Mouse (Mus musculus) gastrocnemius, postnatal 14 days (tissue): Measurements from ENCODE around the gene Amh. TPM values are rescaled to one million over a fixed set of nuclear protein-coding genes. Genes with fewer than 3 reads are reported as not detected.

Source experiments
- DNase-seq: peaks from one replicate; pipeline ENCODE4 v3.0.0; 2021; ENCODE audit warnings: mixed read lengths
- intact Hi-C: fragments of 180-260 bp; cut with DNase I; formaldehyde crosslinking; loops from one replicate; pipeline ENCODE4 v1.15.1; 2025; ENCODE audit warnings: low total_unique reads
- total RNA-seq, 2 experiments: library from RNA; stranded (reverse); gene quantifications; 2 replicates each; pipeline ENCODE4 v1.2.3; 2021

The Amh gene
- total RNA-seq, 2 experiments from 2014 or later, result 0.25 TPM; not detected in 1

DNA sequence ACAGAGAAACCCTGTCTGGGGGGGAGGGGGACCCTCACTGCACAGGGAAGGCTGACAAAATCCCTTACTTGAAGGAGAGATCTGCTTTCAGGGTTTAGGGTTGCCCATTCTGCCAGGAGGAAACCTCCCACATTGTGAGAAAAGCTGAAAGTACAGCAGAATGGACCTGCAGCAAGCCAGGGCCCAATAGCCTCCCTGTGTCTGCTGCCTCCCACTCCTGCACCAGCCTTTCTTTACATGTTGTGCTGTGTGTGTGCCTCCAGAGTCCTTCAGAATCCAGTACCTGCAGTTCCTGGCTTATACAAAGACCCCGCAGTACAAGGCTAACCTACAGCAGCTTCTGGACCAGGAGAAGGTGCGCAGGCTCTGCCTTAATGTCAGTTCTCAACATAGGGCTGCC, 20.7 kb upstream of the Amh start:
- DNase-seq, result no peak
- intact Hi-C loops, result no loop called here

DNA sequence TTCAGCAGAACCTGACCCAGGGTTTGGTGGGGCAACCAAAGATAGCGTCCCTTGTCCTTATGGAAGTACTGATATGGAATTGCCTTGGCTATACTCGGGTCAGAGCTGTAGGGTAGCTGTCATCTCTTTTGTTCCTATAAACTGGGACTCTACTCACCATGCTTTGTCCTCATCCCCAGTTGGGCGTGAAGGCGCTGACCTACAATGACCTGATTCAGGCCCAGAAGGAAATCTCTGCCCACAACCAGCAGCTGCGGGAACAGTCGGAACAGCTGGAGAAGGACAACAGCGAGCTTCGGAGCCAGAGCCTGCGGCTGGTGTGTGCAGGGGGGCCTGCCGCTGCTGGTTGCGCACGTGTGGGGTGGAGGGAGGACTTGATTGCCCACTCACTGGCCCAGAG, 20.2 kb upstream of the Amh start:
- intact Hi-C loops, result no loop called here
- DNase-seq, result no peak

DNA sequence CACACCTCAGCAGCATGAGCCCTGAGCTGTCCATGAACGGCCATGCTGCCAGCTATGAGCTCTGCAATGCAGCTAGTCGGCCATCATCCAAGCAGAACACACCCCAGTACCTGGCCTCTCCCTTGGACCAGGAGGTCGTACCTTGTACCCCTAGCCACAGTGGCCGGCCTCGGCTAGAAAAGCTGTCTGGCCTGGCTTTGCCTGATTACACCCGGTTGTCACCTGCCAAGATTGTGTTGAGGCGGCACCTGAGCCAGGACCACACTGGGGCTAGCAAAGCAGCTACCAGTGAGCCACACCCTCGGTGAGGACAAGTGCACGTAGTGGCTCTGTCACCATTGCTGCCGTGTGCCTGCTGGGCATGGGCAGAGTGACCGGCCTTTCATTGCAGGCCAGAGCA, 19.1 kb upstream of the Amh start:
- intact Hi-C loops, result no loop called here
- no peak for DNase-seq

DNA sequence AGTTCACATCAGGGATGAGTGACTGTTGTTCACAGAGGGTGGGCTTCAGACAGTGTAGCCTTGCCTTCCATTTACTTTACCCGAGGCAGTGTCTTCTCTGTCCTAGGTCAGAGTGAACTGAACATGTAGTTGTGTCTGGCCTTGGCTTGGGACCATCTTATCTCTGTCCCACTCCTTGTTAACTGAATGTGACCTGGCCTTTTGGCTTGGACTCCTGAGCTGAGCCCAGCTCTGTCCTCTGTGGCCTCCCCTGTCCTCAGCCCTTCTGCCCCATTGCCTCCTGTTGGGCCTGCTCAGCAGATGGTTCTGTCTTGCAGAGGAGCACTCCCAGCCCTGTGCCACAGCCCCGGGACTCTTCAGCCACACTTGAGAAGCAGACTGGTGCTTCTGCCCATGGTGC, 17.5 kb upstream of the Amh start:
- DNase-seq, result no peak
- intact Hi-C loops, result no loop called here

DNA sequence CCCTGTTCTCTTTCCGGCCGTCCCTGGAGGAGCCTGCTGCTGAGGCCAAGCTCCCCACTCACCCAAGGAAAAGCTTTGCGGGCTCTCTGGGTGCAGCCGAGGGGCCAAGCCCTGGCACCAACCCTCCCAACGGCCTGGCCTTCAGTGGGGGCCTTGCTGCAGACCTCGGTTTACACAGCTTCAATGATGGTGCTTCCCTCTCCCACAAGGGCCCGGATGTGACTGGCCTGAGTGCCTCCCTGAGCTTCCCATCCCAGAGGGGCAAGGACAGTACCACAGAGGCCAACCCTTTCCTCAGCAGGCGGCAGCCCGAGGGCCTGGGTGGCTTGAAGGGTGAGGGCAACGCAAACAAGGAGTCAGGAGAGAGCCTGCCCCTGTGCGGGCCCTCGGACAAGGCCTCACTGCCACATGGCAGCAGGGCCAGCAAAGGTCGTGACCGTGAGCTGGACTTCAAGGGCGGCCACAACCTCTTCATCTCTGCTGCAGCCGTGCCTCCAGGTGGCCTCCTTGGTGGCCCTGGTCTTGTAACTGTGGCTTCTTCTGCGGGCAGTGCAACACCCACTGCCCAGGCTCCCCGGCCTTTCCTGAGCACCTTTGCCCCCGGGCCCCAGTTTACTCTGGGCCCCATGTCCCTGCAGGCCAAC, 14.2 kb upstream of the Amh start:
- intact Hi-C loops, result loop anchor here (5.0 kb wide), 1 partner anchor 44 kb away; no protein-coding TSS in a partner anchor
- no peak for DNase-seq

DNA sequence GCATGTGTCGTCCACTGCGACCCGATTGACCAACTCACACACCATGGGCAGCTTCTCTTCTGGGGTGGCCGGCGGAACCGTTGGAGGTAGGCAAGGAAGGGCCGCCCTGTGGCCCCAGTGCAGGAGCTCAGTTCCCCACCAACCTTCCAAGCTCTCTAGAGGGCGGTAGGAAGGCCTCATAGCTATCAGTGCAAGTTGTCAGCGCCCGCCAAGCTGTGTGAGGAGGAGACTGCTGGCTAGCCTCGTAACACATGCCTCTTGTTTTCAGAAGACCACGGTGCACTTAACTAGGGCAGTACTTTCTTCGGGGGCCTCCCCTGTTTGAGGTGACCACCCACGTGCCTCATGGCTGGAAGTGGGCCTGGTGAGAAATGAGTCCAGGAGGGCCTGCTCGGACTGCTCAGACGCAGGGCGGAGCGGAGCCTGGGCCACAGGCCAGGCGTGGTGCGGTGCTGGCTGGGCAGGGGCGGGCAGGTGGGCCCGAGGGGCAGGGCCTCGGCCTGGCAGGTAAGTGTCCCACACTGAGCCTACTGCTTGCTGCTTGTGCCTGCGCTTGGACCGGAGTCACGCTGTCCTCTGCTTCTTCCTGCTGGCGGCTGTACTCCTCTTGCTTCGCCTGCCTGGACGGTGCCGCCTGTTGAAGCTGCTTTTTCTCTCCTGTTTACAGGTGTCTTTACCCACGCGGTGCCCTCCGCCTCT, 13.4 kb upstream of the Amh start:
- intact Hi-C loops, result loop anchor here (5.0 kb wide), 1 partner anchor 44 kb away; no protein-coding TSS in a partner anchor

DNA sequence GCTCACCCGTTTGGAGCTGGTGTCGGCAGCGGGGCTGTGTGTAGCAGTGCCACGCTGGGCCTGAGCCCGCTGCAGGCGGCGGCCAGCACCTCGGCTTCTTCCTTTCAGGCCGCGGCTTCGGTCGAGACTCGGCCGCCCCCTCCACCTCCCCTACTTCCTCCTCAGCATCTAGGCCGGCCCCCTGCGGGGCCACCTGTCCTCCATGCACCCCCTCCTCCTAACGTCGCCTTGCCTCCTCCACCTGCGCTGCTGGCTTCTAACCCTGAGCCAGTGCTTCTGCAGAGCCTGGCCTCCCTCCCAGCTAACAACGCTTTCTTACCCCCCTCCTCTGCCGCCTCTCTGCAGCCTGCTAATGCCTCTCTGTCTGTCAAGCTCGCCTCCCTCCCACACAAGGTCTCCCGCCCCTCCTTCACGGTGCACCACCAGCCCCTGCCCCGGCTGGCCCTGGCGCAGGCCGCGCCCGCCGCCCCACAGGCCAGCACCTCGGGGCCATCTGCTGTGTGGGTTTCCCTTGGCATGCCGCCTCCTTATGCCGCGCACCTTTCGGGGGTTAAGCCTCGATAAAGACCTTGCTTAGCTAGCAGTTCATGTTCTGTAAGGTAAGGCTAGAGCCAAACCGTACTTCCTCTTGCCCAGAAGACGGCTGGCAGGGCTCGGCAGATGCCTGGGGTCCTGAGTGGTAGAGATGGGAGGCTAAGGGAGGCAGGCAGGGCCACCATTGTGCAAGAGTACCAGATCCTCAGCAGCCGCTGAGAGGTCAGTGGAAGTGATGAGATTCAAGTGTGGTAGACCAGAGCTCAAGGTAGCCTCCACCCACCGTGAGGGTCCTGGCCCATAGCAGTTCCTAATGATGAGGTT, 12.6 kb upstream of the Amh start:
- intact Hi-C loops, result loop anchor here (5.0 kb wide), 1 partner anchor 45 kb away; no protein-coding TSS in a partner anchor
- no peak for DNase-seq

More for the DNA sequence above, 13.4 kb upstream of the Amh start:
- no peak for DNase-seq

DNA sequence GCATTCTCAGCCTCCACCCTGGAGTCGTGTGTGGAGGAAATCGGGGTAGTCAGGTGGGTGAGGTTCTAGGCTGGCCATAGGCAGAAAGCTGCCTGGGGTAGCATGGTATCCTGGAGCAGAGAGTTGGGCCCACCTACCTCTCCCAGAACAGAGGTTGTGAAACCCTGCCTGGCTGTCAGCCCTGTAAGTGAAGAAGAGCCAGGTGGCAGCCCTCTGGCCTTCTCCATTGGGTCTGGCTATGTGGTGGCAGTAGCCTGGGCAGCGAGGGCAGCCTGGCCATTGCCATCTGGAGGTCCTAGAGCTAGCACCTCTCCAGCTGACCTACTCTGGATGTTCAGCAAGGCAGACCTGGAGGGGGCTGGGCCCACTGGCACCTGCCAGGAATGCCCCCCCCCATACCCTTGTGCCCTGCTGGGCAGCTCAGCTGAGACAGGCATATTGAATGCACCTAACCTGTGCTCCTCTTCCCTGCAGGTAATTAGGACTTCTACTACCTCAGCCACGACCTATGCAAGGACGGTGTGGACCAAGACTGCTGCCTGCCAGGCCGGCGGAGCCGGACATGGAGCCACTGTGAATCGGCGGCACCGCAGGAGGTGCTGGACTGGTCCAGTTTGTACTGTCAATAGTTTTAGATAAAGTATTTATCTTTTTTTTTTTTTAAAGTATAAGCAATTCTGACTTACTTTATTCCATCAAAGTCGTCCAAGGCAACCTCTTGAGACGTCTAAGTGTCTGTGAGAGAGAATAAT, 11.8 kb upstream of the Amh start:
- intact Hi-C loops, result loop anchor here (5.0 kb wide), 1 partner anchor 46 kb away; no protein-coding TSS in a partner anchor
- no peak for DNase-seq

DNA sequence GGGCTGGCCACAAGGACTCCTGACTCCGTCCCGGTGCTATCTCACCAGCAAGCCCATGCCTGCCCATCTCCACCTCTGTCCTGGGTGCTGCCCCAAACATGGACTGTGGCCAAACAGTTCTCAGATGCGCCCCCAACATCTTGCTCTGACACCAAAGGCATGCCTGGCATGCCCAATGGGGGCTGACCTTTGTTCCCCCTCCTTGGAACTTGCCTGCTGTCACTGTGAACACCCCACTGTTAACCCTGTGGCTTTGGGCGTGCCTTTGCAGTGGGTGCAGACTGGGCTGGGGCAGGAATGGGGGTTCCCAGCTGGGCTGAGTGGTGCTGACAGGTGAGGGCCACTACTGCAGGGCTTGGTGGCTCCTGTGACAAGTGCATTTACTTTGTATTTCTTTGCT, 11.2 kb upstream of the Amh start:
- no peak for DNase-seq
- intact Hi-C loops, result loop anchor here (5.0 kb wide), 1 partner anchor 47 kb away; no protein-coding TSS in a partner anchor

DNA sequence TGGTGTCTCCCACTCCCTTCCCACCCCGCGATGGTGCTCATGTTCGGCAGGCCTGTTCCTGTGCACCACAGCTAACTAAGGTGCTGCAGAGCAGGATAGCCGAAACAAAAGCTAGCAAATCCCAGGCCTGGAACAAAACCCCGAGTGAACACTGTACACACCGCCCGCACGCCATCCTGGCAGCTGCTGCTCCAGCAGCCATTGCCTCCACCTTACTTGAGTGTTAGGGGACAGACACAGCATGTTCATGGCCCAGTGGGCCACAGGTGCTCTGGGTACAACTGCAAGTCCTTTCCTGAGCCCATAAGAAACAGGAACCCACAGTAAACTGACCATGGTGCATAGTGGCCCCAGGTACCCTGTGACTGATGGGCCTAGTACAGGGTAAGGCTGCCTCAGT, 10.3 kb upstream of the Amh start:
- intact Hi-C loops, result loop anchor here (5.0 kb wide), 1 partner anchor 47 kb away; no protein-coding TSS in a partner anchor

DNA sequence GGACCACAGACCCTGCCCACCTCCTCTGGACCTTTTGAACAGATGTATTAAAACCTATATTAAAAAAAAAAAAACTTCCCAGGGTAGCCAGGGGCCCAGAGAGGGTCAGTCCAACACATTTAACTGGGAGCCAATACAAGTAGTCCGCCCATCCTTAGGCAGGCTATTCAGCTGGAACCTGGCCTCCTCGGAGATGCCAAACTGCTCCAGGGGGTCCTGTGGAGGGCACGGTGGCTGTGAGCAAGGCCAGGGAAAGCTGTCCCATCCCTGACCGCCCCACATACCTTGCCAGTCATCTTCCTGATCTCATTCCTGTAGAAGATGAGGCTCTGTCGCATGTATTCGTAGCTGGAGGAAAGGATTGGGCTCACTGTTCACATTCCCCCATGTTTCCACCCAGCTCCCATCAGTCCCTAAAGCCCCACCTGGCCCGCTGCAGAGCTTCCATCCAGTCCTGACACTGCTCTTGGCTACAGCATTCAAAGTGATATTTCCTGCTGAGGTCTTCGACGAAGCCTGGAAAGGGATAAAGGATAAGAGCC, 8.7 kb upstream of the Amh start:
- intact Hi-C loops, result no loop called here
- no peak for DNase-seq

More for the DNA sequence above, 10.3 kb upstream of the Amh start:
- DNase-seq, result no peak

DNA sequence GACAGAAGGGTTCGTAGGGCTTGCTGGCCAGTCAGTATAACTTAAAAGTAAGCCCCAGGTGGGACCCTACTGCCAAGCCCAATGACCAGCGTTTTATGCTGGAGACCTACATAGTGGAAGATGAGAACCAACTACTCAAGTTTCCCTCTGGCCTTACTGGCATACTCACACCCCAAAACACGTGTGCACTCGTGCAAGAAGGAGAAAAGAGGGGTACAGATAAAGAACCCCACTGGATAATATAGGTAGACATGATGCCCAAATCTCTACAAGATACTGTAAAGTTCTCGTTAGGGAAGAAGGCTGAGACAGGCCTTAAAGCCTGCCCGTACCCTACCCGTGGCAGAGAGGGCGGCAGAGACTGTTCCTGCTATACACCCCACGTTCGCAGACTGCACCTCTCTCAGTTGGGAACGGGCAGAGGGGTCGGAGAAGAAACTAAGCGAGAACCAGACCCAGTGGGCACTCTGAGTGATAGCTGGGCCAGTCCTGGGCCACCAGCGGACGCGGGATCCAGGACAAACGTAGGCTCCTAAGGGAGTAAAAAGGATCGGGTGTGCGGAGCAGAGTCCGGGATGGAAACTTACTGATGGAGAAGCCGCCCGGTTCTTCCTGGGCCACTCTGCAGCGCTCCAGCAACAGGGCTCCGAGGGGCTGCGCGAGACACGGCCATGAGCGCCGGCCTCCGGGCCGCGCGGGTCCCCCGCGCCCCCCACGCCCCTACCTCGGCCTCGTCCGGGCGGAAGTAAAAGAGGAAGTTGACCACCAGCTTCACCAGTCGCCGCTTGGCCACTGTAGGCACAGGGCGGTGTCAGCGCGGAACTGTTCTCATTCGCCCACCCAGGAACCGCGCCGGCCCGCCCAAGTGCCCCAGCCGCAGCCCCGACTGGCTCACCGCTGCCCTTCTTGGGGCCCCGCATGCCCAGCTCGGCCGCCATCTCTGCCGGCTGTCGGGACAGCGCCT, 7.6 kb upstream of the Amh start:
- no peak for DNase-seq
- intact Hi-C loops, result no loop called here

DNA sequence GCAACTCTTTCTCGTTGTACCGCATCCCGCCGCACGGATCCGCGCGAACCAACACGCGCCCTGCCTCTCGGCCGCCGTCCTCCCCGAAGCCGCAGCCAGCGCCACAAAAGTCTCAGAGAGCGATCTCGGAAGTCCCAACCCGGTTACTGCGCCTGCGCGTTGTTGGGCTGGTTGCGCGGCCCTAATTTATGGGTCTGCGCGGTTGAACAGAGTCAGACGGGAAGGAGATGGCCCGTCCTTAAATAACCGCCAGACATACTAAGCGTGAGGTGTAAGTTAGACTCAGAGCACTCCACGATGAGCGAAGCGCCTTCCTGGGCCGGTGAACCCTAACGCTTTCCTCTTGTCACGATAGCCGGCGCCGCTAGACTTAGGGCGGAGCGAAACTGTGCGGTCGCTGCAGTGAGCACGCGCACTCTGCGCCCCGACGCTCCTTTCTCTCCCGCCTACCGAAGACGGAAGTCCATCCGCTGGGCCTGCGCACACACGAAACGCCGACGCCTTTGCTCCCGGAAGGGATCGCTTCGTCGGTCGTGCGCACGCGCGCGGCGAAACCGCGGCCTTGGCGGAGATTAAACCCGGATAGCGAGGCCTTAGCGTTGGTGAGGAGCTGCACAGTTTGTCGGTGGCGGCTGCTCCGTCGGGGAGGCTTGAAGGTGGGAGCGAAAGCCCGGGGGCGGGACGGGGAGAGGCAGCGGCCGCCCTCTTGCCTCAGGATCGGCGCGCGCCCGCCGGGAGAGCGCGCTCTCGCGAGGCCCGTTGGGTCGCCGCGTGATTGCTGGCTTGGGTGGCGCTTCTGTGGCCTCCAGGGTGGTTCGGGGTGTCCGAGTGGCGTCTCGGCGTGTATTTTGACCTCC, 6.7 kb upstream of the Amh start, which contains the start of the genes Sf3a2 and Plekhj1:
TSS of gene Sf3a2 (plus strand) at position 49 of the 857 bp plus-strand sequence.
TSS of gene Plekhj1 (minus strand) at position 477 of the 857 bp plus-strand sequence.
- peak; percentile 95 for DNase-seq
- intact Hi-C loops, result no loop called here

DNA sequence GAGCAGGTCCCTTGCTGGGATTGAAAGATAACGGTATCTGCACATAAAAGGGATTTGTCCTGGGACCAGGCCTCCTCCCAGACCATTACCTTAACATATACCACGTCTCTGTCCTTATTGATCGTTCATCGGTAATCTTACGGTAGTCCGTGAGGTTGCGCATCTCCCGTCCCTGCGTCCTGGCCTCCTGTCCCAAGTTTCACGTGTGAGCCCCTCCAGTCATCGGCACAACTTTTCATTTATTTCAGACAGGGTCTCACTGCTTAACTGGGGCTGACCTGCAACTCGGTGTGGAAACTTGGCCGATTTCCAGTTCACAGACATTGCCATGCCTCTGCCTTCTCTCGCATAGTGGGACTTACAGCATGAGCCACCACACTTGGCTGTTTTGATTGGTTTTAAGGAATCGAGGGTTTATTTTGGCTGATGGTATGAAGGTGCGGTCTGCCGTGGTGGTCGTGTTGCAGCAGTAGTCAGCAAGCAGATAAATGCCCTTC, 5.9 kb upstream of the Amh start:
- DNase-seq, result no peak
- intact Hi-C loops, result no loop called here

DNA sequence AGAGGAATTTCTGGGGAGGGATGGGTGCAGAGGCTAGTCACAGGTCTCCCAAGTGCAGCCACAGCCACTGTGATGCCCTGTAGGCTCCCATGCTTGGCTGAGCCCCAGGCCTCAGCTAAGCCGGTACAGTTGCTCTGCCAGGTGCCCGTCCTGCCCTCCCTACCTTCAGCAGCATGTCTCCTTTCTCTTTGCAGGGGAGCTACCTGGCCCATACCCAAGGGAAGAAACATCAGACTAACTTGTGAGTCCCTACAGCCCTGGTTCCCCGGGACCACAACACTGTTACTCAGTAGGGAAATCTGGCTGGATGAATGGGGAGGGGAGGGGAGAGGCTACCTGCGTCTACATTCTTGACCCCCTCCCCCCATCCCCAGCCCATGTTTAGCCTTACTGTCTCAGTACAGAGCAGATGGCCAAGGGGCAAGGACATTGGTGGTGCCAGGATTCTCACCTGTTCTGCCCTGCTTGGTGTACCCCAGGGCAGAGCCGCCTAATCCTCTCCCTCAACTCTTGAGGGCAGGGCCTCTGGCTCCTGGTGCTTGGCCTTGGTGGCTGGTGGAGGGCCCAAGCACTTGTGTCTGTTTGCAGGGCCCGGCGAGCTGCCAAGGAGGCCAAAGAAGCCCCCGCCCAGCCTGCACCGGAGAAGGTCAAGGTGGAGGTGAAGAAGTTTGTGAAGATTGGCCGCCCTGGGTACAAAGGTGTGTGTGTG, 2.7 kb upstream of the Amh start:
- intact Hi-C loops, result loop anchor here (10.0 kb wide), 1 partner anchor 192 kb away; no protein-coding TSS in a partner anchor
- no peak for DNase-seq

DNA sequence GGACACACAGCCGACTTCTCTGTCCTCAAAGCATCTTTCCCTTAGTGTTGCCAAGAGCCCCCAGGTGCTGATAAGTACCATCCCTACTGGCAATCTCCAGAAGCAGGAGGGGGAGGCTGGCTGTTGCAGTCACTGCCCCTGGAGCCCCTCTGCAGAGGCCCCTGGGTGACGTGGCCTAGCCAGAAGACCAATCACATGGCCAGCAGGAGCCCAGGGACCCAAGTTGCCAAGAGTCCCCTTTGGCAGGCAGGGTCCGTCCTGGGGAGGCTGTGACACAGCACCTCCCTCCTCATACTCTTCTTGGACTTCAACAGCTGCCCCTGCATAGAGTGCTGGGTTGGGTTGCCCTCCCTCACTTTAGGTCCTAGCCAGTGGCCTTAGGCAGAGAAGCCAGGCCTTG, 2.0 kb upstream of the Amh start:
- intact Hi-C loops, result loop anchor here (10.0 kb wide), 1 partner anchor 192 kb away; no protein-coding TSS in a partner anchor
- DNase-seq, result no peak
